Mouse (Mus musculus): ENCODE data around the gene Cct8. TPM values are rescaled to one million over a fixed set of nuclear protein-coding genes. Genes with fewer than 3 reads are reported as not detected.
"Not testable (repeated sequence)": the region's sequence is repeated elsewhere in the genome, so short reads cannot be mapped to it uniquely, and the experiment has no call there.

Cct8 gene
- 691 and 710 TPM in 2 replicates for polyA plus RNA-seq (2016; fragmentation: Nextera tagmentation; extraction: Ambion mirVana)

DNA sequence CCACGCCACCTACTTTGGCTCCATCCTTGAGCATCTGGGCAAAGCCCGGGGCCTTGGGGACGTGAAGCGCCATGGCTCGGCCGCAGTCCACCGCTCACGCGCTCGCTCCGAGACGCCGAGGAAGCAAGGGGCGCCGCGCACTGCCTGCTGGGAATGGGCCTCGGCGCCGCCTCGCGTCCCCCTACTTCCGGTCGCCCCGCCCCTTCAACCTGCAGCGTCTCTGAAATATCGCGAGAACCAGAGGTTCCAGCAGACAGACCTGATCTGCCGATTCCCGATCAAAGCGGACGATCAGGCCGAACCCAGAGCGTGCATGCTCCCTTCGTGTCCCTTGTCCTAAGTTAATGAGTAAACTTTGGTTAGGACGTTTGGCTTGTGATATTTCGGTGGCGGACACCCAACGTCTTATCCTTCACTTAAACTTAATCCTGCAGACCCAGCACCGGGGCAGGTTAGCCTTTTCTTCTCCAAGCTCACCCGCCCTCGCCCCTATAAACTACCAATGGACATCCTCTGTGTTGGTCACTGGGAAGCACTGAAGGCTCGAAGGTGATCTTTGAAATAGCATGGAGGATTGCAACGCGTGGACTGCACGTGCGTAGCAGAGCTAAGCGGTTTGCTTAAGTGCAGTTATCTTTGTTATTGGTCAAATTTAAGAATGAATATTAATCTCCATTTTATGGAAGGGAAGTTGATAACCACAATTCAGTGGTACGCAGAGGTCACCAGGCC is at the start of gene Cct8:
Cct8 (minus strand) TSS at position 158 of the 732 bp plus-strand sequence.
- Histone ChIP-seq H3K4me1 (peaks cover 17% of the 10 kb centered on the region), H3K36me3 (replicated peaks) (peaks cover 35% of the 10 kb centered on the region), H3K4me3 (peak within 1 kb of the TSS; percentile 94), H3K27ac (replicated peaks) (peak within 1 kb of the TSS; percentile 97), H3K9me3 (no peaks in the 10 kb centered on the region), H3K27me3 (replicated peaks; ENCODE audit: low read depth, poor library complexity, severe bottlenecking) (no peaks in the 10 kb centered on the region)
- under 1% methylated on average over 48 of the region's 48 CpGs for WGBS
- DNase-seq (ENCODE audit: low spot score) = peak; percentile 98

DNA sequence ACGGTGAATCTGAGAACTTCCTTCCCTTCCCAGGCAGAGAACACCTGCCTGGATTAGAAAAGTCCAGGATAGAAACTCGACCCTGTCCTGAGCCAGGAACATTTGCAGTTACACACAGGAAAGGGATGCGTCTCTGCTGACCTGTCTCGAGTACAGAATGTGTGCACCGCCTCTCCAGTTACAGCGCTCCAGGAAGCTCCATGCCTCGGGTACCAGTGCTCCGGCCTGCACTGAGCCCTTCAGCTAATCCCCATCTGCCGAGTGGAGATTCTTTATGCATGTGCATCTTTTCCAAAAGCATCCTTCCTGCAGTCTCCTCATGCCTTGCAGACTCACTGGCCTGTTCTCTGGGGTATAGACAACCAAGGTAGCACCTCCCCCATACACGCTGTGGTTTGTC is 33.1 kb upstream of the Cct8 start:
- H3K27ac ChIP-seq (replicated peaks) = no peak overlapping the region
- no peaks in the 10 kb centered on the region for H3K9me3 ChIP-seq
- 64% methylated on average over 10 of the region's 10 CpGs for WGBS
- H3K4me1 ChIP-seq = peaks cover 17% of the 10 kb centered on the region
- no peak overlapping the region for H3K4me3 ChIP-seq
- H3K27me3 ChIP-seq (replicated peaks; ENCODE audit: low read depth, poor library complexity, severe bottlenecking) = no peaks in the 10 kb centered on the region
- DNase-seq (ENCODE audit: low spot score) = no peak
- H3K36me3 ChIP-seq (replicated peaks) = no peaks in the 10 kb centered on the region

DNA sequence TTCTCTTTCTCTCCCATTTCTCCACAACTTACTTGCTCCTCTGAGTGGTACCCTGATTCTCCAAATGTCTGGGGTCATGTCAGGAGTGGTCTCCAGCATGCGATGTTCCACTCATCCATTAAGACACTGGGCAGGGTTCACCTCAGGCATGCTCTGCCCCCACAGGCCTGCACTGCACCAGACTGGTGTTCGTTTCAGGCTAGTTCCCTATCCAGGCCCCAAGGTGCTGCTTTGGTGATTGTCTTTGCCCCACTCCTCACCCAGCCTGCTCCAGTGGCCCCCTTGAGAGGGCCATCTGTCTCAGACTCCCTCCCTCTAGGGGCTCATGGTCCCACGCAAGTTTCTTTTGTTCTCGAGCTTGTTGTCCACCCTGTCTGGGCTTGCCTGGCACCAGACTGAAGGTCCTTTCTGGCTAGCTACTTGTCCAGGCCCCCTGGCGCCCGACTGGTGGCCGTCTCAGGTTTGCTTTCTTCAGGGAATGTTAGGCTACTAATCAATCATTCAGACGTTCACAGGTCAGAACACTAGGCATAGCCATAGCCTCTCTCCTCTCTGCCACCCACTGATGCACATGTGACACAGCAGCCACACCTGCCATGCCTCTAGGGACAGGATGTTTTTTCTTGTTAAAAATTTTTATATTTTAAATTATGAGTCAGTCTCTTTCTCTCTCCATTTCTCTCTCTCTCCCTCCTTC is 32.0 kb upstream of the Cct8 start:
- peak overlapping the region; percentile 61; the same call in 1 of the 2 replicates for H3K27ac ChIP-seq (replicated peaks)
- H3K36me3 ChIP-seq (replicated peaks) = no peaks in the 10 kb centered on the region
- no peaks in the 10 kb centered on the region for H3K27me3 ChIP-seq (replicated peaks; ENCODE audit: low read depth, poor library complexity, severe bottlenecking)
- no peak overlapping the region for H3K4me3 ChIP-seq
- DNase-seq (ENCODE audit: low spot score) = no peak
- peaks cover 17% of the 10 kb centered on the region for H3K4me1 ChIP-seq
- WGBS = 67% methylated on average over 8 of the region's 8 CpGs
- no peaks in the 10 kb centered on the region for H3K9me3 ChIP-seq

DNA sequence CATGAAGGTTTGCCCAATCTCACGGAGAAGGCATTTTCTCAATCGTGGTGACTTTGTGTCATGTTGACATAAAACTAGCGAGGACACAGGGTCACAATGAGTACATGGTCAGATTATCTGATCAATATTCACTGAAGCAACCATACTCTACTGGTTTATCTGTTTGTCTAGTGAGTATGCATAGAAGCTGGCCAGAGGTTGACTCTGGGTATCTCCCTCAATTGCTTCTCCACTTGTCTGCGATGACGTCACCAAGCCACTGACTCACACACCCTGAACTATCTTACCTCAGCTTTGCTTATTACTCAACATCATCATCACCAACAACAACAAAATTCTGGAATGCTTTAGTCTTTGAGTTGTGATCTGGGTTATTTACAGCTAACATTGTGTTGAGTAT is 28.6 kb upstream of the Cct8 start:
- WGBS = 86% methylated on average over 5 of the region's 5 CpGs
- H3K27ac ChIP-seq (replicated peaks) = no peak overlapping the region
- peaks cover 17% of the 10 kb centered on the region for H3K4me1 ChIP-seq
- H3K4me3 ChIP-seq = no peak overlapping the region
- DNase-seq (ENCODE audit: low spot score) = no peak
- no peaks in the 10 kb centered on the region for H3K9me3 ChIP-seq
- no peaks in the 10 kb centered on the region for H3K27me3 ChIP-seq (replicated peaks; ENCODE audit: low read depth, poor library complexity, severe bottlenecking)
- H3K36me3 ChIP-seq (replicated peaks) = no peaks in the 10 kb centered on the region

DNA sequence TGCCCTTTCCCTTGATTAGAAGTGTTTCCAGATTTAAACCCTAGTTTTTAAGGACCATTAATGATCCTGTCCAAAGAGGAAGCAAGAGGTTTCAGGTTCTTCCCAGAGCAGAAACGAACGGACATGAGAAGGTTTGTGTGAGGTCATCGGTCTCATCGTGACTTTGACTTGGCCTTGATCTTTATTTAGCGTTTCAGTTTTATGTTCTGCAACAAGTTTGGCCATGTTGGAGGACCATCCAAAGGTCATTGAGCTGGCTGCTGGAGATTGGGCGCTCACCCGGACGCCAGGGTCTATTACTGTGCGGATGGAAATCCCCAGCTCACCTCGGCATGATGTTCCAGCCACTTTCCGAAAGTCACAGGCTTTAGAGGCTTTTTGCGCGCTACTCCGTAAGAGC is 16.7 kb upstream of the Cct8 start:
- WGBS = 92% methylated on average over 14 of the region's 14 CpGs
- H3K9me3 ChIP-seq = no peaks in the 10 kb centered on the region
- H3K4me3 ChIP-seq = no peak overlapping the region
- H3K27me3 ChIP-seq (replicated peaks; ENCODE audit: low read depth, poor library complexity, severe bottlenecking) = no peaks in the 10 kb centered on the region
- no peak overlapping the region for H3K27ac ChIP-seq (replicated peaks)
- H3K36me3 ChIP-seq (replicated peaks) = no peaks in the 10 kb centered on the region
- no peak for DNase-seq (ENCODE audit: low spot score)
- H3K4me1 ChIP-seq = 0 out of 2 replicates have a peak, but pooled peaks cover 3% of the 10 kb centered on the region

DNA sequence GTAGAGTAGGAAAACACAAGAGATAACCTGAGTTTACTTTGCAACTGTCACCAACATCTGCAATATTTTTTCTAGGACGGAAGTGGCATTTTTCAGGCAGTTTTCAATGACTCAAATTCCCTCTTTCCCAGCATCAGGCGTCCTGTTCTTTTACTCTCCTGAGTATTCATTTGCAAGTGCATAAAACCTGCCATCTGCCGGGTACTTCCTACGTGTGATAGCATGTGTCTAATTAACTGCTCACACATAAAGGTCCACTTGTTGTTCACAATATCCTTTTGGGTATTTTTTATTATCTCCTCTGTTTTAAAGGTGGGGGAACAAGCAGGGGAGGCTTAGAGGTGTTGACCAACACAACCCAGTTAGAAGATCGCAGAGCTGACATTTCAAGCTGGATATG is 16.0 kb upstream of the Cct8 start:
- no peaks in the 10 kb centered on the region for H3K9me3 ChIP-seq
- no peak for DNase-seq (ENCODE audit: low spot score)
- WGBS = 80% methylated on average over 5 of the region's 5 CpGs
- no peak overlapping the region for H3K4me3 ChIP-seq
- 0 out of 2 replicates have a peak, but pooled peaks cover 4% of the 10 kb centered on the region for H3K4me1 ChIP-seq
- H3K36me3 ChIP-seq (replicated peaks) = no peaks in the 10 kb centered on the region
- H3K27ac ChIP-seq (replicated peaks) = no peak overlapping the region
- H3K27me3 ChIP-seq (replicated peaks; ENCODE audit: low read depth, poor library complexity, severe bottlenecking) = no peaks in the 10 kb centered on the region

DNA sequence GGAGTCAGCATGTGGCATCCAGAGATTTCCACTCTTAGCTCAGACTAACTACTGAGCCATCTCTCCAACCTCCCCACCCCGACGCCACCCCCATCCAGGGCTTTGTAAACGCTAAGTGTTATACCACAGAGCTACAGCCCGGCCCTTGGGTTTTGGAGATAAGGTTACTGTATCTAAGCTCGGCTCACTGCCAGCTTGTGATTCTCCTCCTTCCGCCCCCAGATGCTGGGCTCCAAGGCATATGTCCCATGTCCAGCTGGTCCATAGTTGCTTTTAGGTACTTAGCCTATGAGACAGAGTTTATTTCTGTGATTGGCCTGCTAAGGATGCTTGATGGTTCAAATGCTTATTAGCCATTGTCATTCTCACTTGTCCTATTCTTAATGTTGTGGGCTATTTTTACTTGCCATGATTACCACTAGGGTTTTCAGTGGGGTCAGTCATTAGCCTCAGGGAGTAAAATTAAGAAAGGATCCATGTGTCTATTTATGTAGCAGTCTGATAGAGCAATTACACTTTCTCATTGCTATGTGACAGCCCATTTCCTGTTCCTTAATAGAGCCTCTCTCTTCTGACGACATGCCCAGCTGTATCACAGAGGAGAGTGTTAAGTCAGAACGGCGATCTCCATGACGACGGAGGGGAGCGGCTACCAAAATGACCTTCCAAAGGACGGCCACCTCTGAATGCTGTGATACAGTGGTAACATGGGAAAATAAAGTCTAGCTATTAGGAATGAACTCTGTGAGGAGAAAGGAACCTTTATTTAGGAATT is 5.8 kb upstream of the Cct8 start:
- Histone ChIP-seq H3K27ac (replicated peaks) (no peak overlapping the region), H3K36me3 (replicated peaks) (no peaks in the 10 kb centered on the region), H3K4me1 (peaks cover 16% of the 10 kb centered on the region), H3K4me3 (no peak overlapping the region), H3K27me3 (replicated peaks; ENCODE audit: low read depth, poor library complexity, severe bottlenecking) (no peaks in the 10 kb centered on the region), H3K9me3 (no peaks in the 10 kb centered on the region)
- peak; percentile 25 for DNase-seq (ENCODE audit: low spot score)
- WGBS = 53% methylated on average over 13 of the region's 13 CpGs

DNA sequence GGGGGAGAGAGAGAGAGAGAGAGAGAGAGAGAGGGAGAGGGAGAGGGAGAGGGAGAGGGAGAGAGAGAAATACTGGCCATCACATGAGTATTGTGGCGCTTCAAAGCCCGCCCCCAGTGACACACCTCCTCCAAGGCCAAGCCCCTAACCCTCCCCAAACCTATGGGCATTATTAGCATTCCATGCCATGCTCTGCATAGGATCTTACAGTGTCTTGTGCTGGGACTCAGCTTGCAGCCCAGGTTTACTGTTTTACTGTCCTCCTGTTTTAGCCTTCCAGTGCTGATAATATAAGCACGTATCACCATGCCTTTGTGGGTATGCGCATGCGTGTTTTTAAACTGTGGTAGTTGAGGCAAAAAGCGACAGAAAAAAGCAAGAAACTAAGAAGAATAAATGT is 3.9 kb upstream of the Cct8 start:
- H3K4me1 ChIP-seq = peaks cover 20% of the 10 kb centered on the region
- H3K36me3 ChIP-seq (replicated peaks) = no peaks in the 10 kb centered on the region
- H3K4me3 ChIP-seq = no peak overlapping the region
- H3K27me3 ChIP-seq (replicated peaks; ENCODE audit: low read depth, poor library complexity, severe bottlenecking) = no peaks in the 10 kb centered on the region
- H3K9me3 ChIP-seq = no peaks in the 10 kb centered on the region
- WGBS = 58% methylated on average over 6 of the region's 6 CpGs
- DNase-seq (ENCODE audit: low spot score) = no peak
- H3K27ac ChIP-seq (replicated peaks) = no peak overlapping the region

DNA sequence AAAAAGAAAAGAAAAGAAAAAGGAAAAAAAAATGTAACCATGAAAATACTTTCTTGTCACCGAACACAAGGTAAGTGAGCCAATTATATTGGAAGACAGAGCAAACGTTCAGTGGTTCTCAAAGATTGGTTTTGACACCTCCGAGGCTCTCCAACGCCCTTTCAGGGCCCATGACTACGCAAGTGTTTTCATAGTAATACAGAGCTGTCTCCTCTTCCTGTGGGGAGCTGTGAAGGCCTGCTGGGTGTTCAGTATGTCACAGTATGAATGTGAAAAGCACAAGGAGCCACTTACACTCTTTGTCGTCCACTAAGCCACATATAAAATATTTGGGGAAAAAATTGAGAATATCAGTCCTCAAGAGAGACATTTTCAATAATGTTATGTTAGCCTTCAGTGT is 1.5 kb upstream of the Cct8 start:
- no peaks in the 10 kb centered on the region for H3K9me3 ChIP-seq
- DNase-seq (ENCODE audit: low spot score) = no peak
- H3K4me3 ChIP-seq = peak overlapping the region; percentile 94; the same call in 1 of the 2 replicates
- no peaks in the 10 kb centered on the region for H3K27me3 ChIP-seq (replicated peaks; ENCODE audit: low read depth, poor library complexity, severe bottlenecking)
- 90% methylated on average over 6 of the region's 6 CpGs for WGBS
- H3K4me1 ChIP-seq = peaks cover 25% of the 10 kb centered on the region
- no peak overlapping the region for H3K27ac ChIP-seq (replicated peaks)
- H3K36me3 ChIP-seq (replicated peaks) = peaks cover 22% of the 10 kb centered on the region

DNA sequence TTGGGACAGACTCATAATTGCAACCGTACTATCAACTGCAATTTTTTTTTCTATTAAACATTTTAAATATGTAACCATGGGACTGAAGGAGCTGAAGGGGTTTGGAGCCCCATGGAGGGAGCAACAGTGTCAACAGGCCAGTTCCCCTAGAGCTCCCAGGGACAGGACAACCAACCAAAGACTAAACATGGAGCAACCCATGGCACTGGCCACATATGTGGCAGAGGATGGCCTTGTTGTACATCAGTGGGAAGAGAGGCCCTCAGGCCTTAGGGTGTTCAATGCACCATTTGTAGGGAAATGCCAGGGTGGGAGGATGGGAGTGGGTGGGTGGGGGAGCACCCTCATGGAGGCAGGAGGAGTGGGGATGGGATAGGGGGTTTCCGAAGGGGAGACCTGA is 1.1 kb upstream of the Cct8 start:
- peak overlapping the region; percentile 94 for H3K4me3 ChIP-seq
- 94% methylated on average over 2 of the region's 2 CpGs for WGBS
- no peak for DNase-seq (ENCODE audit: low spot score)

DNA sequence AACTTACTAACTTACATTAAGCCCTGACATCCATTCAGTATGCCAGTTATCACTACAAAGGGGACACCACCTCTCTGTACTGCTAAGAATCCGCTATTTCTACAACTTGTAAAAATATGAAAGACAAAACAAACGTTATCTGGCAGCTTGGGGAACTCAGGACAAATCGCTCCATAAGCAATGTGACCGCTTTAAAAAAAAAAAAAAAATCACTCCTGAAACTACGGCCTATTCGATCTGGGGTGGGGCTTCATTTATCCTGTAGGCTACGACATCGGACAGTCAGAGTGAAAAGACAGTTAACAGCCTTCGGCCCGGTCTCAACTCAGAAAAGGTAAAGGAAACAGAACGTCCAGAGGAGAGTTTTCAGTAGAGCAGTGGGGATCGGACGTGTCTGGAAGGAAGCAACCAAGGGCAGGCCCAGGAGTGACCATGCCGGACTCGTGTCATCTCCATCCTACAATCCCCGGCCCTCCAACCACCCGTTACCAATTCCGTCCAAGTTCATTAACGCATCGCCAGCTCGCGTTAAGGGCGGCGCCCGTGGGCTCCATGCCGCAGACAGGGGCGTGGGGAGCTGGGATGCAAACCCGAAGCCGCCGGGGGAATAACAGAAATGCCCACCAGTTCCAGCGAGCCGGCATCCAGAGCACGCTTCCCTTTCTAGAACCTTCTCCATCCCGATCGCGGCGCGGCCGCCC is 568 bp downstream of the Cct8 start:
- H3K27ac ChIP-seq (replicated peaks) = peak overlapping the region; percentile 97
- H3K4me3 ChIP-seq = peak overlapping the region; percentile 94
- peaks cover 17% of the 10 kb centered on the region for H3K4me1 ChIP-seq
- H3K27me3 ChIP-seq (replicated peaks; ENCODE audit: low read depth, poor library complexity, severe bottlenecking) = no peaks in the 10 kb centered on the region
- H3K36me3 ChIP-seq (replicated peaks) = peaks cover 43% of the 10 kb centered on the region
- no peaks in the 10 kb centered on the region for H3K9me3 ChIP-seq
- WGBS = under 1% methylated on average over 39 of the region's 39 CpGs
- no peak for DNase-seq (ENCODE audit: low spot score)

More for the DNA sequence above, 1.1 kb upstream of the Cct8 start:
- Histone ChIP-seq H3K36me3 (replicated peaks) (peaks cover 26% of the 10 kb centered on the region), H3K4me1 (peaks cover 23% of the 10 kb centered on the region), H3K27me3 (replicated peaks; ENCODE audit: low read depth, poor library complexity, severe bottlenecking) (no peaks in the 10 kb centered on the region), H3K9me3 (no peaks in the 10 kb centered on the region), H3K27ac (replicated peaks) (peak overlapping the region; percentile 97; the same call in 1 of the 2 replicates)

DNA sequence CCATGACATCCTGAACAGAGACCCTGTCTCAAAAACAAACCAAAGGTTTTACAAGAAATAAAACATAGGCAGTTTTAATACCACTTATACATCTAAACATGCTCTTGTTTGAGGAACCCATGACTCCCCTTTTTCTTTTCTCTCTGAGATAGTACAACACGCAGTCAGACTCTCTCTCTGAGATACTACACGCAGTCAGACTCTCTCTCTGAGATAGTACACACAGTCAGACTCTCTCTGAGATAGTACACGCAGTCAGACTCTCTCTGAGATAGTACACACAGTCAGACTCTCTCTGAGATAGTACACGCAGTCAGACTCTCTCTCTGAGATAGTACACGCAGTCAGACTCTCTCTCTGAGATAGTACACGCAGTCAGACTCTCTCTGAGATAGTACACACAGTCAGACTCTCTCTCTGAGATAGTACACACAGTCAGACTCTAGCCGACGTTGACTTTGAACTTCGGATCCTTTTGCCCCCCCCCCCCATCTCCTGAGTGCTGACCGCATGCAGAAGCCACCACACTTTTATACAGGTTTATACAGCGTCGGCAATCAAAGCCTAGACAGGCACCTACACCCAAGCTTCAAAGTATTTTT is 3.4 kb downstream of the Cct8 start:
- peaks cover 17% of the 10 kb centered on the region for H3K4me1 ChIP-seq
- peaks cover 71% of the 10 kb centered on the region for H3K36me3 ChIP-seq (replicated peaks)
- DNase-seq (ENCODE audit: low spot score); H3K27ac ChIP-seq (replicated peaks); H3K9me3 ChIP-seq; H3K4me3 ChIP-seq; H3K27me3 ChIP-seq (replicated peaks; ENCODE audit: low read depth, poor library complexity, severe bottlenecking): not testable (repeated sequence)
- WGBS = 93% methylated on average over 12 of the region's 12 CpGs

Data from embryonic facial prominence, embryonic 10.5 days (tissue).